Mouse (Mus musculus) kidney, embryonic 15.5 days (tissue): Measurements from ENCODE around the gene Sult1c1. TPM values are rescaled to one million over a fixed set of nuclear protein-coding genes. Genes with fewer than 3 reads are reported as not detected.
"Not testable (repeated sequence)": the region's sequence is repeated elsewhere in the genome, so short reads cannot be mapped to it uniquely, and the experiment has no call there.

Experiments
- ATAC-seq: fragments of 200-750 bp; cut with Nextera tagmentation; replicated peaks from 2 replicates; pipeline ENCODE4 v1.8.0; 2017; ENCODE audit warnings: moderate TSS enrichment; ENCODE audit not compliant: low FRiP score
- H3K27ac ChIP-seq: fragments of 300-500 bp; sonication (generic); 2 replicates; pipeline ENCODE4 v1.5.1; 2015; ENCODE audit warnings: mild to moderate bottlenecking, inconsistent platforms
- H3K27me3 ChIP-seq: fragments of 300-500 bp; sonication (generic); 2 replicates; pipeline ENCODE4 v1.6.1; 2015; ENCODE audit warnings: inconsistent platforms
- H3K36me3 ChIP-seq: fragments of 300-500 bp; sonication (generic); 2 replicates; pipeline ENCODE4 v1.6.1; 2015; ENCODE audit warnings: inconsistent platforms
- H3K4me1 ChIP-seq: fragments of 300-500 bp; sonication (generic); 2 replicates; pipeline ENCODE4 v1.6.1; 2015; ENCODE audit warnings: inconsistent platforms
- H3K4me2 ChIP-seq: fragments of 300-500 bp; sonication (generic); 2 replicates; pipeline ENCODE4 v1.6.1; 2015; ENCODE audit warnings: moderate library complexity, mild to moderate bottlenecking, inconsistent platforms
- H3K4me3 ChIP-seq: fragments of 300-500 bp; sonication (generic); replicated peaks from 2 replicates; pipeline ENCODE4 v1.5.1; 2015; ENCODE audit warnings: mild to moderate bottlenecking, inconsistent platforms
- H3K9ac ChIP-seq: fragments of 300-500 bp; sonication (generic); 2 replicates; pipeline ENCODE4 v1.6.1; 2015; ENCODE audit warnings: mild to moderate bottlenecking, inconsistent platforms
- H3K9me3 ChIP-seq: fragments of 300-500 bp; sonication (generic); replicated peaks from 2 replicates; pipeline ENCODE4 v1.6.1; 2016; ENCODE audit warnings: inconsistent platforms
- WGBS: fragments of 180-500 bp; shearing (Covaris S2); methylation state at CpG from one replicate; pipeline ENCODE4 v1.1.7; 2015; ENCODE audit warnings: mixed read lengths; 5-methylcytosine and 5-hydroxymethylcytosine counted together
- polyA plus RNA-seq: library from polyadenylated mRNA; unstranded; fragments of >200 nt; fragmentation: Nextera tagmentation; extraction: Ambion mirVana; gene quantifications from 2 replicates; pipeline ENCODE4 v1.2.1, GENCODE M21; 2015

Sult1c1 gene
- not detected in 2 replicates for polyA plus RNA-seq

DNA sequence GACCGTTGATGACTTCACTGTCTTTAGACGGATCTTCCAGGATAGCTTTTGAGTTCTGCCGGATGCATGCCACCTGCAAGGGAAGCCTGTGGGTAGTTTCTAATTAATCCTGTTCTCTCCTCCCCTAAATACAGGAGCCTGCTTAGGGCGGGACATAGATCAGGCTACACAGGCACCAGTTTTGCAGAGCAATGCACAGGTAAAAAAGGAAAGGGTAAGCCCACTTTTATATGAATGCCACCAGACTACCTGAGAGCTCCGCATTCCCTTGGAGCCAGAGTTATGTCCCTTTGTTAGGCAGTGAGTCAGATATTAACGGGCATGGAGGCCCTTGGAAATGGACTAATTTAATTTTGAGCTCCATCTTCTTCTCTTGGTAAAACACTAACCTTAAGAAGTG lies at the start of gene Sult1c1:
Gene Sult1c1, minus strand, starts transcription at position 101 of the 400 bp plus-strand sequence.
- Histone ChIP-seq H3K4me1 (no peaks in the 10 kb centered on the region), H3K9me3 (no peaks in the 10 kb centered on the region), H3K27me3 (no peaks in the 10 kb centered on the region), H3K9ac (no peak within 1 kb of the TSS), H3K27ac (no peak within 1 kb of the TSS), H3K4me2 (no peak within 1 kb of the TSS), H3K4me3 (no peak within 1 kb of the TSS), H3K36me3 (no peaks in the 10 kb centered on the region)
- no peak for ATAC-seq
- 84% methylated on average over 6 of the region's 6 CpGs for WGBS

DNA sequence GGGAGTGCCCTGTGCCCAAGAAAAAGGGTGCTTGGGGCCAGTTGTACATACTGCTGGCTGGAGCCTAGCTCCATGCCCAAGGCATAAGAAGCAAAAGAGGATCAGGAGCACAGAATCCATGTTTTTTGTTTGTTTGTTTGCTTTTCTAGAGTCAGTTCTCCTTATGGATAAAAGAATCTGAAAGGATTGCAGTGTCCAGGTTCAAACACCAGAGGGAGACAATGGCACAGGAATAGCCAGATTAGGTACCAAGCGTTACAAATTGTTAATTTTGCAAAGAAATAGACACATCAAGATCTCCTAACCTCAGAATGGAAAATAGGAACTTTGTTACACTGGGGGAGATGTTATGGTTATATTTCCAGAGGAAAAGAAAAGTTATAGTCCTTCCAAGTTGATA lies 23.7 kb upstream of the Sult1c1 start:
- Histone ChIP-seq H3K27ac (no peak overlapping the region), H3K4me2 (no peak overlapping the region), H3K27me3 (no peaks in the 10 kb centered on the region), H3K9me3 (no peaks in the 10 kb centered on the region), H3K36me3 (no peaks in the 10 kb centered on the region), H3K9ac (no peak overlapping the region), H3K4me3 (no peak overlapping the region), H3K4me1 (no peaks in the 10 kb centered on the region)
- 6% methylated on average over 1 of the region's 1 CpGs for WGBS
- ATAC-seq, result no peak

DNA sequence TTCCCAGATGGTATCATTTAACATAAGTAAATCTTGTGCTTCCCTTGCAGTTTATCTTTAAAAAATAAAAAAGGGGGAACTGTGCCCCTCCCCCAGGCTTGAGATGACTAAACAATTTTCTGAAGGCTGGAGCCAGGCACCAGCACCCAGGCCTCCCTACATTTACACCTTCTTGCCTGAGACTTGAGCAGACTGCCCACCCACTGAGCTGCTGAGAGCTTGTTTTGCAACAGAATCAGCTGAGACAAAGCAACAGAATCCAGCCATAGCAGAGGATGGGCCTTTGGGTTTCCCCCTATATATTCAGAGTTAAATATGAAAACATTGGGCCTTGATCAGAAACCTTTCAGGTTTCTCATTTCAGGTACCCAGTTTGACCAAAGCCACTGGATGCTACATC lies 20.7 kb upstream of the Sult1c1 start:
- no peaks in the 10 kb centered on the region for H3K4me1 ChIP-seq
- ATAC-seq, result no peak
- H3K9me3 ChIP-seq, result no peaks in the 10 kb centered on the region
- no peak overlapping the region for H3K4me3 ChIP-seq
- H3K9ac ChIP-seq, result no peak overlapping the region
- H3K27ac ChIP-seq, result no peak overlapping the region
- no peaks in the 10 kb centered on the region for H3K27me3 ChIP-seq
- no peak overlapping the region for H3K4me2 ChIP-seq
- no peaks in the 10 kb centered on the region for H3K36me3 ChIP-seq

DNA sequence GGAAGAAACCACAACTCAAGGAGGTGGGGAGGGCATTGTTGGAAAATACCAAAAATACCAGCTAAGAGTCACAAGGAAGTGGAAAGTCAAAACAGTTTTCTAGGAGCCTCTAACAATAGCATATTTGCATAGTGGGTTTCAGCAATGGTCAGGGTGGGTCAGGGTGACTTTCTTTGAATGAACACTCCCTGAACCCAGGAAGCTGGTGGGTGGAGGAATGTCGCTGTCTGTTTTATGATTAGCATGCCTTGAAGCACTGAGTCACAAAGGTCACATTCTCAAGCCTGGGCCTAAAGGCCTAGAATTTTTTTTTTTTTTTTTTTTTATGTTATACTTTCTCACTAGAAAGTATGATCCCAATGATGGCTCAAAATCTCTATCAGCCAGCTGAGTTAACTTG lies 20.1 kb upstream of the Sult1c1 start:
- 70% methylated on average over 1 of the region's 1 CpGs for WGBS
- ATAC-seq, H3K27me3 ChIP-seq, H3K27ac ChIP-seq, H3K9ac ChIP-seq, H3K4me2 ChIP-seq, H3K9me3 ChIP-seq, H3K4me3 ChIP-seq, H3K4me1 ChIP-seq, H3K36me3 ChIP-seq: not testable (repeated sequence)

- Histone ChIP-seq H3K9me3 (no peaks in the 10 kb centered on the region), H3K4me3 (no peak overlapping the region), H3K4me1 (no peaks in the 10 kb centered on the region), H3K4me2 (no peak overlapping the region), H3K27me3 (no peaks in the 10 kb centered on the region), H3K9ac (no peak overlapping the region), H3K36me3 (no peaks in the 10 kb centered on the region), H3K27ac (no peak overlapping the region)
- no peak for ATAC-seq
- WGBS, result 75% methylated on average over 4 of the region's 4 CpGs
Measured at GRCm38 (mm10) chr17:54003522-54003921, 13.0 kb upstream of the Sult1c1 start.

DNA sequence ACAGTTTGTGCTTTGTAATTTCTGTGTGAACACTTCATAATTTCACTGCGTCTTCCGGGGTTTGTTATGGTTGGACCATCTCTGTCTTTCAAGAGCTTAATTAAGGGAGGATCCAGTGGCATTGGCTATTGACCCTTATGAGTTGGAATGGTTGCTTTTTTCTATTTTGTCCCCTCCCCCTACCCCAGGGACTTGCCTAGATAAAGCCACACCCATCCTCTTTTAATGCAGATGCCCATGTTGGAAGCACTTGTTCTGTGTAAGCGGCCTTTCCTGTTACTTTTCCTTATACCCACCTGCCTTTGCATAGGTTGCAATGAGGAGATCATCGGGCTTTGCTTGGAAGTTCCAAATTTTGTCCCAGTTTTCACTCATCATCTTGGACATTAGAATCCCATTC lies 16.9 kb downstream of the Sult1c1 start:
- no peak overlapping the region for H3K27ac ChIP-seq
- H3K27me3 ChIP-seq, result no peaks in the 10 kb centered on the region
- 89% methylated on average over 4 of the region's 4 CpGs for WGBS
- no peaks in the 10 kb centered on the region for H3K9me3 ChIP-seq
- H3K4me2 ChIP-seq, result no peak overlapping the region
- no peak overlapping the region for H3K4me3 ChIP-seq
- no peak for ATAC-seq
- H3K36me3 ChIP-seq, result no peaks in the 10 kb centered on the region
- no peaks in the 10 kb centered on the region for H3K4me1 ChIP-seq
- H3K9ac ChIP-seq, result no peak overlapping the region

DNA sequence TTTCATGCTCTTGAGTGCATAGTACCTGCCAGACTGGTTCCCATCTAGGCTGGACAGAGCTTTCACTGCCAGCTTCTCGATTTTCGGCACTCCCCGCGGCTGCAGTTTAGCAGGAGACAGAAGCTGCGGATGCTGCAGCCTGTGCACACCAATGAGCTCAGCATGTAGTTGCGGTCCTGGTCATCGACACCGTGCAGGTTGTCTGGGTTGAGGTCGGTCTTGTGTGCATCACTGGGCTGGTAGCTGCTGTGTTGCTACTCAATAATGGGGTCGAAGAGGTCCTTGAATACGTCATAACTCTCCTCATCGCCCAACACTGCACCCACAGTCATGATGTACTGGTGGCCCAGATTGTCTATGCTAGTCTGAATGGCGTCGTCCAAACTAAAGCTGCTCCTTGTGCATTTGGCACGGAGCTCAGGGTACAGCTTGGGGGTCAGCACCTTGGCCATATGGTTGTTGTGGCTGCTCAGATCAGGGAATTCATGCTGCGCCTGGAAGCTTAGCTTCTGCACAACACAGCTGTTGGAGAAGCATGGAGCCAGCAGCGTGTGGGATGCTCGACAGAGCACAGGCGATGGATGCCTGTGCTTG lies 48.8 kb downstream of the Sult1c1 start:
- no peak overlapping the region for H3K4me3 ChIP-seq
- 88% methylated on average over 19 of the region's 19 CpGs for WGBS
- H3K36me3 ChIP-seq, result no peaks in the 10 kb centered on the region
- no peak overlapping the region for H3K4me2 ChIP-seq
- H3K9me3 ChIP-seq, result no peaks in the 10 kb centered on the region
- H3K27me3 ChIP-seq, result no peaks in the 10 kb centered on the region
- no peak overlapping the region for H3K27ac ChIP-seq
- ATAC-seq, result no peak
- H3K4me1 ChIP-seq, result no peaks in the 10 kb centered on the region
- no peak overlapping the region for H3K9ac ChIP-seq

- no peak overlapping the region for H3K27ac ChIP-seq
- no peak; the same call in 1 of the 2 replicates for ATAC-seq
- H3K9ac ChIP-seq, result no peak overlapping the region
- WGBS, result 76% methylated on average over 8 of the region's 8 CpGs
- no peaks in the 10 kb centered on the region for H3K36me3 ChIP-seq
- H3K9me3 ChIP-seq, result no peaks in the 10 kb centered on the region
- no peak overlapping the region for H3K4me2 ChIP-seq
- H3K27me3 ChIP-seq, result no peaks in the 10 kb centered on the region
- no peak overlapping the region for H3K4me3 ChIP-seq
- H3K4me1 ChIP-seq, result no peaks in the 10 kb centered on the region
Measured at GRCm38 (mm10) chr17:53940726-53941125, 49.7 kb downstream of the Sult1c1 start.

Other genes starting within 250 kb of the Sult1c1 start
- gene Sult1c2, start 144.3 kb downstream of the Sult1c1 start, polyA plus RNA-seq, result 1.4 TPM in 2 replicates